Mouse (Mus musculus): ENCODE data around the gene Fam111a. TPM values are rescaled to one million over a fixed set of nuclear protein-coding genes. Genes with fewer than 3 reads are reported as not detected.

Fam111a gene
- total and polyA plus RNA-seq, 3 experiments, result 47.6 to 103 (median 92.6) TPM

GRCm38 (mm10) chr19:12501370-12502347 is 43.9 kb upstream of the Fam111a start, which contains the start of gene Dtx4:
TSS of gene Dtx4 (minus strand) at chr19:12501454.
- H3K27ac ChIP-seq (ENCODE audit: insufficient read depth, low read depth), result peak within 1 kb of the TSS; percentile 71
- dilution Hi-C loops (cut with MboI; ENCODE audit: extremely low pct_ligation_motif_present, extremely low pct_unique_long_range_greater_than_20kb, low sequenced_read_pairs), result no loop called here

GRCm38 (mm10) chr19:12502756-12503155 is 42.8 kb upstream of the Fam111a start:
- H3K4me3 ChIP-seq (replicated peaks in 1 of 3; ENCODE audit: low read depth in 2 of 3, low read length in 2 of 3, poor library complexity in 1 of 3), result no peak overlapping the region
- dilution Hi-C loops (cut with MboI; ENCODE audit: extremely low pct_ligation_motif_present, extremely low pct_unique_long_range_greater_than_20kb, low sequenced_read_pairs), result no loop called here
- H3K9me3 ChIP-seq (replicated peaks; ENCODE audit: low read length), result no peaks in the 10 kb centered on the region
- H3K27ac ChIP-seq (ENCODE audit: insufficient read depth, low read depth), result no peak overlapping the region
- H3K36me3 ChIP-seq (replicated peaks in 1 of 2; ENCODE audit: control insufficient read depth in 1 of 2, insufficient read depth in 1 of 2, low read length in 1 of 2), result peaks cover 0 to 9% of the 10 kb centered on the region in 2 experiments
- H3K27me3 ChIP-seq (replicated peaks), result no peaks in the 10 kb centered on the region
- in situ Hi-C loops (cut with MboI; ENCODE audit: low pct_ligation_motif_present, low pct_unique_long_range_greater_than_20kb, low sequenced_read_pairs), result loop anchor here (5.0 kb wide), 1 partner anchor 40 kb away; the partner anchor contains the start of gene Mpeg1
- no peak for DNase-seq (ENCODE audit: extremely low read depth)
- peaks cover 3 to 20% of the 10 kb centered on the region in 2 experiments for H3K4me1 ChIP-seq (ENCODE audit: control insufficient read depth in 1 of 2, insufficient read depth in 2 of 2)
- no peak overlapping the region for H3K4me2 ChIP-seq (ENCODE audit: insufficient read depth, low read depth, poor library complexity, severe bottlenecking)
- no peak for TF ChIP-seq HCFC1 (IDR thresholded peaks at IDR 0.05; ENCODE audit: low read depth, low read length)
- no peak for TF ChIP-seq USF1 (IDR thresholded peaks at IDR 0.05; ENCODE audit: low read depth, low read length)
- TF ChIP-seq ZC3H11A (IDR thresholded peaks at IDR 0.05; ENCODE audit: low read depth, low read length), result no peak
- TF ChIP-seq UBTF (IDR thresholded peaks at IDR 0.05; ENCODE audit: low read depth, low read length), result no peak
- no peak for TF ChIP-seq ELF1 (IDR thresholded peaks at IDR 0.05; ENCODE audit: low read depth, low read length)
- TF ChIP-seq JUN (IDR thresholded peaks at IDR 0.05; ENCODE audit: insufficient read depth, low read depth, low read length), result no peak
- TF ChIP-seq SIN3A (IDR thresholded peaks at IDR 0.05; ENCODE audit: low read length), result no peak
- TF ChIP-seq MYC (IDR thresholded peaks at IDR 0.05; ENCODE audit: low read depth, low read length), result no peak
- peaks cover 18% of the 10 kb centered on the region for H3K79me2 ChIP-seq (replicated peaks; ENCODE audit: control insufficient read depth, extremely low read depth, insufficient read depth, poor library complexity, severe bottlenecking)
- H3K9ac ChIP-seq (ENCODE audit: insufficient read depth, low read depth), result no peak overlapping the region

More at GRCm38 (mm10) chr19:12501370-12502347, 43.9 kb upstream of the Fam111a start, which contains the start of gene Dtx4:
- in situ Hi-C loops (cut with MboI; ENCODE audit: low pct_ligation_motif_present, low pct_unique_long_range_greater_than_20kb, low sequenced_read_pairs), result loop anchor here (5.0 kb wide), 1 partner anchor 39 kb away; the partner anchor contains the start of gene Mpeg1
- H3K4me2 ChIP-seq (ENCODE audit: insufficient read depth, low read depth, poor library complexity, severe bottlenecking), result peak within 1 kb of the TSS; percentile 83
- no peaks in the 10 kb centered on the region for H3K27me3 ChIP-seq (replicated peaks)
- H3K4me3 ChIP-seq (replicated peaks in 1 of 3; ENCODE audit: low read depth in 2 of 3, low read length in 2 of 3, poor library complexity in 1 of 3), result peak within 1 kb of the TSS; percentile 73 to 99 (median 96)
- peak; percentile 98 for DNase-seq (ENCODE audit: extremely low read depth)
- H3K9ac ChIP-seq (ENCODE audit: insufficient read depth, low read depth), result peak within 1 kb of the TSS; percentile 80
- H3K79me2 ChIP-seq (replicated peaks; ENCODE audit: control insufficient read depth, extremely low read depth, insufficient read depth, poor library complexity, severe bottlenecking), result peaks cover 18% of the 10 kb centered on the region
- no peak for TF ChIP-seq TBP (conservative IDR thresholded peaks at IDR 0.05; ENCODE audit: low read depth, low read length)
- peak; percentile 63 to 96; a peak in 3 of 4 replicates for TF ChIP-seq CTCF (conservative IDR thresholded peaks at IDR 0.05 in 1 of 2, IDR thresholded peaks at IDR 0.05 in 1 of 2; ENCODE audit: low read depth in 2 of 2, low read length in 2 of 2)
- TF ChIP-seq CHD2 (IDR thresholded peaks at IDR 0.05; ENCODE audit: low read length), result no peak
- peak; percentile 30; the same call in 1 of the 2 replicates for TF ChIP-seq MYC (IDR thresholded peaks at IDR 0.05; ENCODE audit: low read depth, low read length)
- 0 out of 2 replicates have a peak, but pooled peaks have one; percentile 62 for TF ChIP-seq MAZ (IDR thresholded peaks at IDR 0.05; ENCODE audit: low read depth, low read length)
- TF ChIP-seq JUN (IDR thresholded peaks at IDR 0.05; ENCODE audit: insufficient read depth, low read depth, low read length), result 0 out of 2 replicates have a peak, but pooled peaks have one; percentile 11
- TF ChIP-seq ELF1 (IDR thresholded peaks at IDR 0.05; ENCODE audit: low read depth, low read length), result 0 out of 2 replicates have a peak, but pooled peaks have one; percentile 25
- TF ChIP-seq ZNF384 (IDR thresholded peaks at IDR 0.05; ENCODE audit: low read depth, low read length), result no peak
- no peak for TF ChIP-seq CHD1 (IDR thresholded peaks at IDR 0.05; ENCODE audit: low read depth, low read length)
- no peak for TF ChIP-seq EP300 (IDR thresholded peaks at IDR 0.05; ENCODE audit: low read length)
- TF ChIP-seq KAT2A (IDR thresholded peaks at IDR 0.05; ENCODE audit: insufficient replicate concordance, low read length), result no peak
- no peak for TF ChIP-seq POLR2AphosphoS2 (IDR thresholded peaks at IDR 0.05; ENCODE audit: low read depth, low read length)
- peak; percentile 96 for TF ChIP-seq SMC3 (IDR thresholded peaks at IDR 0.05; ENCODE audit: low read depth, low read length)
- TF ChIP-seq NRF1 (IDR thresholded peaks at IDR 0.05; ENCODE audit: low read depth, low read length), result no peak; the same call in 1 of the 2 replicates
- TF ChIP-seq MAX (IDR thresholded peaks at IDR 0.05; ENCODE audit: low read length), result peak; percentile 56
- peak; percentile 32; the same call in 1 of the 2 replicates for TF ChIP-seq IRF4 (IDR thresholded peaks at IDR 0.05; ENCODE audit: low read depth, low read length)
- 0 out of 2 replicates have a peak, but pooled peaks have one; percentile 29 for TF ChIP-seq MEF2A (IDR thresholded peaks at IDR 0.05; ENCODE audit: borderline replicate concordance, low read depth, low read length)
- no peak for TF ChIP-seq ZMIZ1 (IDR thresholded peaks at IDR 0.05; ENCODE audit: low read depth, low read length)
- no peak for TF ChIP-seq ZKSCAN1 (IDR thresholded peaks at IDR 0.05; ENCODE audit: borderline replicate concordance, low read depth, low read length)
- TF ChIP-seq RAD21 (IDR thresholded peaks at IDR 0.05; ENCODE audit: low read depth, low read length), result peak; percentile 96
- no peak for TF ChIP-seq ETS1 (conservative IDR thresholded peaks at IDR 0.05; ENCODE audit: low read depth, low read length)
- TF ChIP-seq SIN3A (IDR thresholded peaks at IDR 0.05; ENCODE audit: low read length), result peak; percentile 80
- TF ChIP-seq POLR2A (IDR thresholded peaks at IDR 0.05; ENCODE audit: low read depth, low read length), result peak; percentile 54; the same call in 1 of the 2 replicates
- TF ChIP-seq ZC3H11A (IDR thresholded peaks at IDR 0.05; ENCODE audit: low read depth, low read length), result peak; percentile 76
- no peak for TF ChIP-seq USF2 (conservative IDR thresholded peaks at IDR 0.05; ENCODE audit: low read depth, low read length)
- TF ChIP-seq TCF12 (IDR thresholded peaks at IDR 0.05; ENCODE audit: low read depth, low read length), result peak; percentile 55
- TF ChIP-seq NELFE (IDR thresholded peaks at IDR 0.05; ENCODE audit: low read depth, low read length), result peak; percentile 68; the same call in 1 of the 2 replicates
- peak; percentile 37 for TF ChIP-seq MXI1 (IDR thresholded peaks at IDR 0.05; ENCODE audit: low read depth, low read length)
- TF ChIP-seq BHLHE40 (IDR thresholded peaks at IDR 0.05; ENCODE audit: low read depth, low read length), result peak; percentile 56
- no peak for TF ChIP-seq USF1 (IDR thresholded peaks at IDR 0.05; ENCODE audit: low read depth, low read length)
- no peak for TF ChIP-seq RCOR1 (conservative IDR thresholded peaks at IDR 0.05; ENCODE audit: low read depth, low read length)
- H3K4me1 ChIP-seq (ENCODE audit: control insufficient read depth in 1 of 2, insufficient read depth in 2 of 2), result peaks cover 5 to 31% of the 10 kb centered on the region in 2 experiments
- peaks cover 0 to 19% of the 10 kb centered on the region in 2 experiments for H3K36me3 ChIP-seq (replicated peaks in 1 of 2; ENCODE audit: control insufficient read depth in 1 of 2, insufficient read depth in 1 of 2, low read length in 1 of 2)
- H3K9me3 ChIP-seq (replicated peaks; ENCODE audit: low read length), result no peaks in the 10 kb centered on the region
